Mouse (Mus musculus) E14TG2a.4 (cell line): ENCODE measurements around the gene Dgat2.

Experiments
- CTCF ChIP-seq: conservative IDR thresholded peaks from 2 replicates; pipeline ENCODE4 v1.5.1; 2014; ENCODE audit warnings: low read length
- NANOG ChIP-seq: IDR thresholded peaks from 2 replicates; pipeline ENCODE4 v1.6.1; 2014; ENCODE audit warnings: borderline replicate concordance, low read length, mixed read lengths
- POU5F1 ChIP-seq: IDR thresholded peaks from 2 replicates; pipeline ENCODE4 v1.6.1; 2014; ENCODE audit warnings: low read length, borderline replicate concordance

DNA sequence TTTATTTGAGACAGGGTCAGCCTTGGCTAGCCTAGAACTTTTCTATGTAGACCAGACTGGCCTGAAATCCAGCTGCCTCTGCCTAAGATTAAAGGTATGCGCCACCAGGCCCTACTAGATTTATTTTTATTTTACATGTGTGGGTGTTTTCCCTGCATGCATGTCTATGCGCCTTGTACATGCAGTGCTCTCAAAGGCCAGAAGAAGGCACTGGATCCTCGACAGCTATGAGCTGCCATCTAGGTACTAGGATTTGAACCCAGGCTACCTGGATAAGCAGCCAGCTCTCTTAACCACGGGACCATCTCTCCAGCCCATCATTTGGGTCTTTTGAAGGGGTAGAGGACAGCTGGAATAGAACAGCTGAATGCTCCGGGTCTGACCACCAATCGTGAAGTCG is 20.1 kb downstream of the Dgat2 start:
- TF ChIP-seq CTCF, result no peak
- TF ChIP-seq NANOG, result no peak
- no peak for TF ChIP-seq POU5F1
